Mouse (Mus musculus): ENCODE measurements at regions not wholly inside any gene's neighbourhood (a gene's known extent, or its start where the extent isn't known, plus 50 kb on each side); places are given as distances from the start of the nearest gene placed in this dataset.

- no peak for ATAC-seq (ENCODE audit: insufficient number of reproducible peaks, insufficient read depth, low FRiP score, low read depth)
- H3K9ac ChIP-seq (replicated peaks; ENCODE audit: low read depth, low read length) = no peak overlapping the region
- H3K4me1 ChIP-seq (ENCODE audit: control insufficient read depth, insufficient read depth, low read length) = no peaks in the 10 kb centered on the region
- no peaks in the 10 kb centered on the region for H3K36me3 ChIP-seq (ENCODE audit: control insufficient read depth, insufficient read depth, low read length)
- H3K27me3 ChIP-seq (ENCODE audit: control insufficient read depth, insufficient read depth, low read length) = no peaks in the 10 kb centered on the region
- H3K4me3 ChIP-seq (ENCODE audit: low read depth, low read length) = no peak overlapping the region
- H3K9me3 ChIP-seq (ENCODE audit: control insufficient read depth, low read depth, low read length) = no peaks in the 10 kb centered on the region
- 63% methylated on average over 6 of the region's 6 CpGs for WGBS
- no peak overlapping the region for H3K27ac ChIP-seq (ENCODE audit: low read length)
- H3K4me2 ChIP-seq (replicated peaks; ENCODE audit: low read depth, low read length) = no peak overlapping the region
Measured at GRCm38 (mm10) chr7:69994540-69995303, 371.8 kb downstream of the Nr2f2 start.

GRCm38 (mm10) chr7:69992383-69993327 is 373.9 kb downstream of the Nr2f2 start:
- H3K4me3 ChIP-seq (ENCODE audit: low read depth, low read length) = peak overlapping the region; percentile 24; the same call in 1 of the 2 replicates
- WGBS = 12% methylated on average over 21 of the region's 21 CpGs
- no peaks in the 10 kb centered on the region for H3K27me3 ChIP-seq (ENCODE audit: control insufficient read depth, insufficient read depth, low read length)
- no peak overlapping the region for H3K27ac ChIP-seq (ENCODE audit: low read length)
- peak overlapping the region; percentile 35 for H3K4me2 ChIP-seq (replicated peaks; ENCODE audit: low read depth, low read length)
- H3K4me1 ChIP-seq (ENCODE audit: control insufficient read depth, insufficient read depth, low read length) = no peaks in the 10 kb centered on the region
- H3K9me3 ChIP-seq (ENCODE audit: control insufficient read depth, low read depth, low read length) = no peaks in the 10 kb centered on the region
- H3K9ac ChIP-seq (replicated peaks; ENCODE audit: low read depth, low read length) = 0 out of 2 replicates have a peak overlapping the region, but pooled peaks have one; percentile 25
- no peaks in the 10 kb centered on the region for H3K36me3 ChIP-seq (ENCODE audit: control insufficient read depth, insufficient read depth, low read length)
- no peak for ATAC-seq (ENCODE audit: insufficient number of reproducible peaks, insufficient read depth, low FRiP score, low read depth)

GRCm38 (mm10) chr7:69991982-69992381 is 374.6 kb downstream of the Nr2f2 start:
- WGBS = 33% methylated on average over 3 of the region's 3 CpGs
- no peaks in the 10 kb centered on the region for H3K27me3 ChIP-seq (ENCODE audit: control insufficient read depth, insufficient read depth, low read length)
- no peak overlapping the region for H3K9ac ChIP-seq (replicated peaks; ENCODE audit: low read depth, low read length)
- no peaks in the 10 kb centered on the region for H3K36me3 ChIP-seq (ENCODE audit: control insufficient read depth, insufficient read depth, low read length)
- no peaks in the 10 kb centered on the region for H3K4me1 ChIP-seq (ENCODE audit: control insufficient read depth, insufficient read depth, low read length)
- H3K4me3 ChIP-seq (ENCODE audit: low read depth, low read length) = no peak overlapping the region
- no peak for ATAC-seq (ENCODE audit: insufficient number of reproducible peaks, insufficient read depth, low FRiP score, low read depth)
- H3K4me2 ChIP-seq (replicated peaks; ENCODE audit: low read depth, low read length) = no peak overlapping the region
- no peaks in the 10 kb centered on the region for H3K9me3 ChIP-seq (ENCODE audit: control insufficient read depth, low read depth, low read length)
- no peak overlapping the region for H3K27ac ChIP-seq (ENCODE audit: low read length)

- 30% methylated on average over 5 of the region's 5 CpGs for WGBS
- Histone ChIP-seq H3K4me2 (replicated peaks; ENCODE audit: low read depth, low read length) (no peak overlapping the region), H3K9ac (replicated peaks; ENCODE audit: low read depth, low read length) (no peak overlapping the region), H3K4me1 (ENCODE audit: control insufficient read depth, insufficient read depth, low read length) (no peaks in the 10 kb centered on the region), H3K4me3 (ENCODE audit: low read depth, low read length) (no peak overlapping the region), H3K27ac (ENCODE audit: low read length) (no peak overlapping the region), H3K9me3 (ENCODE audit: control insufficient read depth, low read depth, low read length) (no peaks in the 10 kb centered on the region), H3K36me3 (ENCODE audit: control insufficient read depth, insufficient read depth, low read length) (no peaks in the 10 kb centered on the region), H3K27me3 (ENCODE audit: control insufficient read depth, insufficient read depth, low read length) (no peaks in the 10 kb centered on the region)
- ATAC-seq (ENCODE audit: insufficient number of reproducible peaks, insufficient read depth, low FRiP score, low read depth) = no peak
Measured at GRCm38 (mm10) chr7:69988704-69989103, 377.8 kb downstream of the Nr2f2 start.

- Histone ChIP-seq H3K4me3 (ENCODE audit: low read depth, low read length) (no peak overlapping the region), H3K9me3 (ENCODE audit: control insufficient read depth, low read depth, low read length) (no peaks in the 10 kb centered on the region), H3K27me3 (ENCODE audit: control insufficient read depth, insufficient read depth, low read length) (no peaks in the 10 kb centered on the region), H3K4me1 (ENCODE audit: control insufficient read depth, insufficient read depth, low read length) (no peaks in the 10 kb centered on the region), H3K36me3 (ENCODE audit: control insufficient read depth, insufficient read depth, low read length) (no peaks in the 10 kb centered on the region), H3K27ac (ENCODE audit: low read length) (no peak overlapping the region), H3K4me2 (replicated peaks; ENCODE audit: low read depth, low read length) (no peak overlapping the region), H3K9ac (replicated peaks; ENCODE audit: low read depth, low read length) (no peak overlapping the region)
- no peak for ATAC-seq (ENCODE audit: insufficient number of reproducible peaks, insufficient read depth, low FRiP score, low read depth)
- WGBS = 74% methylated on average over 2 of the region's 2 CpGs
Measured at GRCm38 (mm10) chr7:69981301-69981700, 385.2 kb downstream of the Nr2f2 start.

GRCm38 (mm10) chr7:69976369-69976768 is 390.2 kb downstream of the Nr2f2 start:
- 84% methylated on average over 3 of the region's 3 CpGs for WGBS
- no peaks in the 10 kb centered on the region for H3K9me3 ChIP-seq (ENCODE audit: control insufficient read depth, low read depth, low read length)
- H3K4me2 ChIP-seq (replicated peaks; ENCODE audit: low read depth, low read length) = no peak overlapping the region
- no peak overlapping the region for H3K4me3 ChIP-seq (ENCODE audit: low read depth, low read length)
- H3K27me3 ChIP-seq (ENCODE audit: control insufficient read depth, insufficient read depth, low read length) = no peaks in the 10 kb centered on the region
- H3K36me3 ChIP-seq (ENCODE audit: control insufficient read depth, insufficient read depth, low read length) = no peaks in the 10 kb centered on the region
- H3K9ac ChIP-seq (replicated peaks; ENCODE audit: low read depth, low read length) = no peak overlapping the region
- no peak overlapping the region for H3K27ac ChIP-seq (ENCODE audit: low read length)
- ATAC-seq (ENCODE audit: insufficient number of reproducible peaks, insufficient read depth, low FRiP score, low read depth) = no peak
- no peaks in the 10 kb centered on the region for H3K4me1 ChIP-seq (ENCODE audit: control insufficient read depth, insufficient read depth, low read length)

GRCm38 (mm10) chr7:69964002-69964401 is 402.5 kb downstream of the Nr2f2 start:
- 50% methylated on average over 8 of the region's 8 CpGs for WGBS
- ATAC-seq (ENCODE audit: insufficient number of reproducible peaks, insufficient read depth, low FRiP score, low read depth) = no peak

GRCm38 (mm10) chr7:69950221-69950670 is 416.3 kb downstream of the Nr2f2 start:
- ATAC-seq (ENCODE audit: insufficient number of reproducible peaks, insufficient read depth, low FRiP score, low read depth) = no peak
- Histone ChIP-seq H3K9me3 (ENCODE audit: control insufficient read depth, low read depth, low read length) (no peaks in the 10 kb centered on the region), H3K4me2 (replicated peaks; ENCODE audit: low read depth, low read length) (no peak overlapping the region), H3K9ac (replicated peaks; ENCODE audit: low read depth, low read length) (no peak overlapping the region), H3K27me3 (ENCODE audit: control insufficient read depth, insufficient read depth, low read length) (no peaks in the 10 kb centered on the region), H3K36me3 (ENCODE audit: control insufficient read depth, insufficient read depth, low read length) (no peaks in the 10 kb centered on the region), H3K27ac (ENCODE audit: low read length) (no peak overlapping the region), H3K4me1 (ENCODE audit: control insufficient read depth, insufficient read depth, low read length) (no peaks in the 10 kb centered on the region), H3K4me3 (ENCODE audit: low read depth, low read length) (no peak overlapping the region)
- WGBS = 31% methylated on average over 6 of the region's 6 CpGs

More at GRCm38 (mm10) chr7:69964002-69964401, 402.5 kb downstream of the Nr2f2 start:
- Histone ChIP-seq H3K27ac (ENCODE audit: low read length) (no peak overlapping the region), H3K4me2 (replicated peaks; ENCODE audit: low read depth, low read length) (no peak overlapping the region), H3K4me3 (ENCODE audit: low read depth, low read length) (no peak overlapping the region), H3K4me1 (ENCODE audit: control insufficient read depth, insufficient read depth, low read length) (no peaks in the 10 kb centered on the region), H3K27me3 (ENCODE audit: control insufficient read depth, insufficient read depth, low read length) (no peaks in the 10 kb centered on the region), H3K36me3 (ENCODE audit: control insufficient read depth, insufficient read depth, low read length) (no peaks in the 10 kb centered on the region), H3K9ac (replicated peaks; ENCODE audit: low read depth, low read length) (no peak overlapping the region), H3K9me3 (ENCODE audit: control insufficient read depth, low read depth, low read length) (no peaks in the 10 kb centered on the region)
